Mouse (Mus musculus) fat pad, adult 2 months (tissue): ENCODE data around the gene Huwe1.

Experiments used
- DNase-seq: peaks from one replicate; pipeline ENCODE4 v3.0.0-alpha.2; 2011; ENCODE audit warnings: low read depth, low spot score; ENCODE audit errors: extremely low read depth

The Huwe1 gene

GRCm38 (mm10) chrX:151800701-151801511 is at the start of gene Huwe1:
Huwe1 (plus strand) TSS chrX:151800807.
- no peak for DNase-seq

DNA sequence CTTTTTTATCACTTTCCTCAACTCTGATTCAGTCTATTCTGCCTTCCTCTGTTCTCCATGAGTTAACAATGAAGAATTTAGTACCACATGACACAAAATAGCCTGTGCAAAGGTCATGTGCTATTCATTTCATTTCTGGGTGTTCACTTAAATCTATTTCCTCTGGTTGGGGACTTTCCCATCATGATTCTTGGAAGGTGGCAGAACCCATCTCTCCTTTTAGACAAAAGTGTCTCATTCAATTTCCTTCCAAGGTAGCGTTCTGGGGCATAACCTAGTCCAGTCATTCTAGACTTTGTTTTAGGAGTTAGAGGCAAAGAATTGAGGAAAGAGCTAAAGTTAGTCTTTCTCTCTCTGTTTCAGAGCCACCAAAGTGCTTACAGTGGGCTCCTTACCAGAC is 20.3 kb upstream of the Huwe1 start:
- no peak for DNase-seq

DNA sequence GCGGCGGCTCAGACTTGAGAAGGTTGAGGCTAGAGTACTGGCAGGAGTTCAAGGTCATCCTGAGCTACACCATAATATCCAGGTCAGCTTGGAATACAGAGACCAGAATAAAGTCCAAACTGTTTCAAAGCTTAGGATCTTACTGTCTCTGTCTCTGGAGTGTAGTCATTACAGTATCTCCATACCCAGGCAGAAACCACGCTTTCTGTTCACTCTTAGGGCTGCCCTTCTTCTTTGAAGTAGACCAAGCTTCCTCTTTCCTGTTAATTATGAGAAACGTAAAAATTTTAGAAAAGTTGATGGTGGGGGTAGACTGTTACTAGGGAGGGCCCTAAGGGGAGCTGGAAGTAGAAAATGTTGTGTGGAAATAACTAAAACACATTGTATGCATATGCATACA is 17.7 kb upstream of the Huwe1 start:
- DNase-seq, result no peak

DNA sequence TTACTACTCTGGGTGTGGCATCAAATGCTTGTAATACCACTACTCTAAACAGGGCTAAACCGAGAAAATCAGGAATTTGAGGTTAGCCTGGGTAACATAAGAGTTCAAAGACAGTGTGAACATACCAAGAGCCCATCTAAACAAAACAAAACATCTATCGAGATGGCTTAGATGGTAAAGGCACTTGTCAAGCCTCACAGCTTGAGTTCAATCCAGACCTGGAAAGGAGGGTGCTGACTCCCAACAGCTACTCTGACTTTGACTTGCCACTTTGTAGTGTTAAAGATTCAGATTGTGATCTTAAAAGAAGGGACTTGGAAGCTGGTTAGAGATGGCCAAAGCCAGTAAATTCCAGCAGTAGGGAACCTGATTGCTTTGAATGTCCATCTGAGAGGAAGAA is 7.8 kb upstream of the Huwe1 start:
- DNase-seq, result no peak

- DNase-seq, result no peak
These were observed 2.6 kb upstream of the Huwe1 start for GRCm38 (mm10) chrX:151797970-151798369.

DNA sequence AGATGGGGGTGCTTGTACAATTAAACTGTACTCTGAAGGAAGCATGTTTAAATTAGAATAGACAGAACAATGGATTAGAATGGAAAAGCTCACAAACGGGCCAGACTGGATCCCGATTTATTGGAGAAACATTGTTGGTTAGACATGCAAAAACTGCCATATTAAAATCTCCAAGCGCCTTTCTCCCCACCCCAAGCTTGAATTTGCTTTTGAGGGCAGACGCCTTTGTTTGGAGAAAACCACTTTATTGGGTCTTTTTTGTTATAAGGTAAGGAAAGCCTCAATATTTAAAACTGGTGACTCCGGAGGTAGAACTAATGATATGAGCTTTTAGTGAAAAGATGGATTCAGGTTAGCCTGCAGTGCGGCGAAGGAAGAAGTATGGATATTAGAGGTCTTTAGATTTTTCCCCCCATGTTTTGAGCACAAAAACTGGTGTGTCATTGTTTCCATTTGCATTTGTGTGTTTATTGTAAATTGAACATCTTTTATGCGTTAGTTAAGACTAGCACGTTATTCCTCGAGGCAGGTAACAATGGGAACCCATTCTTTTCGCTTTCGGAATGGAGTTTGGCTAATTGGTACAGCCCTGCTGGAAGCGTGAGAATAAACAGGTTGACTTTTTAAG is 1.8 kb downstream of the Huwe1 start:
- no peak for DNase-seq

DNA sequence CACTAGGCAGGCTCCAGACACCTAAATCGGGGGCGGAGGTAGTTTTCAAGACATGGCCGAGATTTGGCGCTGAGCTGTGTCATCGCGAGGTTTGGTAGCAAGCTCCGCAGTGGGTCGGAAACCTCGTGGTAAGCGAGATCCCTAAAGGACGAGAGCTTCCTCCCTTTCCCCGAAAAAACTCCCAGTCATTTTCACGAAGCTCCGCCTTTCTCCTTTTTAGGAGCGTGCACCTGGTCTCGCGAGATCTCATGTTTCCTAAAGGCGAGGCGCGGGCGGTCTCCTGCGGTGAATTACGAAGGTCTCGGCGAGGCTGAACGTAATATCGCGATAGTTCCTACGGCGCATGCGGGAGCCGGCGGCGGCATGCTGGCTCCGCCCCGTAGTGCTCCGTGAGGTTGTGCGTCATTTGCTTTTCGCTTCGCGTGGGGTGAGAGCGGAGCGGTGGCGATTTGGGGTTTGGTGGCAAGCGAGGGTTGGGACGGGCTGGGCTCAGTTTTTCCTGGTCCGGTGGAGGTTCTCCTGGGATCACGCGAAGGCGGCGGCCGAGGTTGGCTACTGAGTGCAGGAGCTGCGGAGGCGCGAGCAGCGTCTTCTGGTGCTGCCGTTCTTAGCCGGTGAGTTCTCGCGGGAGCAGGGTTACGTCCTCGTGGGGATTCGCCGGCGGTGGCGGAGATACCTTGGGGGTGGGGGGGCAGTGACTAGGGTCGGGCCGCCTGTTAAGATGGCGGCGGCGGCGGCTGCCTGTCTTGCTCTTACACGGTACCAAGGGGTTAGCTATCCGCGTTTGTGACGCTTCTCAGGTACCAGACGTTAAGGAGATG is 2.6 kb downstream of the Huwe1 start:
- DNase-seq, result peak; percentile 80

DNA sequence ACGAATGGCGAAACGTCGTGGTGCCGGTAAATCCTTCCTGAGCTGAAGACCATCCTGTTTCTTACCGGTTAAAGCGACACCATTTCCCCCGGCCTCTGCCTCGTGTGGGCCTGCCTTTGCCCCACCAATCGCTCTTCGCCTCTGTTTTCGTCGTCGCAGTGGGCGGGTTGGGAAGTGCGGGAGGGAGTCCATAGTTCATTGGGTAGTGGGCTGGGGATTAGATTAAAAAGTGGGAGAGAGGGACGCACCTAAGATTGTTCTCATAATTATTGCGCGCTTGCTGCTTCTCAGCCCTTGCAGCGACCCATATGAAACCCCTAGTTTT is 3.1 kb downstream of the Huwe1 start:
- DNase-seq, result no peak

- no peak for DNase-seq
These were observed 3.8 kb downstream of the Huwe1 start for GRCm38 (mm10) chrX:151804388-151804787.

DNA sequence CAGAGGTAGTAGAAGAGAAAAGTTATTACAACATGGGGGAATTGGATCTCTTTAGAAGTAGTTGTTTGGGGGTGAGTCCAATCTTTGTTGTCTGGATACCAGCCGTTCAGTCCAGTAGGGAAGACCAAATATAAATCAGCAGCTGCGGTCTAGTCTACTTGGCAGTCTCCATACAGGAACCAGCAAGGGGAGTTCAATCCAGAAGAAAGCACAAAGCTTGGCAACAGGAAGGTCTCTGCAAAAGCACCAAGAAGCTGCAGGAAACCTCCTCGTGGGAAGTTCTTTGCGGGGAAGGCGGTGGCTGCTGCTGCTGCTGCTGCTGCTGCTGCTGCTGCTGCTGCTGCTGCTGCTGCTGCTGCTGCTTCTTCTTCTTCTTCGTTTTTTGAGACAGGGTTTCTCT is 10.9 kb downstream of the Huwe1 start:
- DNase-seq, result no peak

DNA sequence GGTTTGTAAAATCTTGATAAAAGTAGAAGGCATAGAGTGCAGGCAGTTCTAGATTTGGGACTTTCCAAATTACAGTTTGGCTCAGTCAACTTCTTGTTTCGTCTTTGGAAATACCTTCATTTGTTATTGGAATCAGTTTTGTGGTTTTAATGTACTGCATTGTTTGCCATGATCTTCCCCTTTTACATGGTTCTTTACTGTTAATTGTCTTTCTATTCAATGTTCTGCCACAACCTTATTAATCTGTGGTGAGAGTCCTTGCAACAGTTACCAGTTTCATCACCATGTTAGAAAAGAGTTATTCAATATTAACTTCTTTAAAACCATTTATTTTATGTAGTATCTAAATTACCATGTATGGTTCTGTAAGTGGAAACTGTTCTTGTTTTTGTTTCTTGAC is 13.0 kb downstream of the Huwe1 start:
- DNase-seq, result no peak

DNA sequence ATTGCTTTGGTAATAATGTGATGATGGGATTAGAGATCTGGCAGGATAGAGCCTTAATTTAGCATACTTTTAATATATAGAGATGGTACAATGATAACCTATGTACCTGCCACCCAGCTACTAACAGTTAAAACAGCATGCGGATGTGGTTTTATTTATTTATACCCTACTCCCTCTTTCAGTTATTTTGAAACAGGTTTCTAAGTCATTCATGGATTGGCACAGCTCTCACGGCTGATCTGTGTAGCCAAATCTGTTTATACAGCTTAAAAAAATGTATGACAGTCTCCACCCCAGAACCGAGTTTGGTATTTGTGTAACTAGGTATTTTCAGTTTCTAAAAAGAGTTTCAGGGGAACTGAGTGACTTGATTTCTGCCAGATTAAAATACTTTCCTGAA is 17.1 kb downstream of the Huwe1 start:
- no peak for DNase-seq

GRCm38 (mm10) chrX:151828971-151829370 is 28.4 kb downstream of the Huwe1 start:
- no peak for DNase-seq

DNA sequence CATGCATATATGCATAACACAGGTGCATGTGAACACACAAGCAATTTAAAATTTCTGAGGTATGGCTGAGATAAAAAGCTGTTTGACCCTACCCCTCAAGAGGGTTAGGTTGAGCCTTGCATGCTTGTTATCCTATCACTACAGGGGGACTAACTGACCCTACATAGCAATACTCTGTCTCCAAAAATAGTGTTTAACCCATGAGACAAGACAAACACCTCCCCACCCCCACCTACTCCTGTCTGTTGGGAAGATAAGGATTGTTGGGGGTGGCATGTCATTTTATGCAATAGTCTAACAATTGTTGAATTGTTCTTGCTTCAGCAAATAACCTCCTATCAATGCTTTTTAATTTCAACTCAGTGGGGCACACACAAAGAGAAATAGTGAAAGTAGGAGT is 30.7 kb downstream of the Huwe1 start:
- no peak for DNase-seq

DNA sequence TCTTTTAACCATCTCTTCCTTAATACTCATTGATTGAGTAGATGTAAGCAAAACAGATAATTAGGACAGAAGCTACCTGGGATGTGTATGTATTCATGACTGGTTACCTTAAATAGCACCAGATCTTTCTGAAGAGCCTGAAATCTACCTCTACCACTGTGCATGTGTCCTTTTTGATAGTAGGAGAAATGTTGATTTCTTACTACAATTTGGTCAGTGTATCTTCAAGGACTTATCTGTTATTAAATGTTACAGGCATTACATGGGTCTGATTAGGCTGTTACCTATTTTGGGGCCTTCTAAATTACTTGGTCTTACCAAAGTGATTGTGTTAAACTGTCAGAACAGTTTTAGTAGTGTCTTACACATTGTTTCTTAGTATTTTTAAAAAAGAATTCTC is 32.4 kb downstream of the Huwe1 start:
- DNase-seq, result no peak

- DNase-seq, result no peak
These were observed 58.8 kb downstream of the Huwe1 start for GRCm38 (mm10) chrX:151859436-151859835.

DNA sequence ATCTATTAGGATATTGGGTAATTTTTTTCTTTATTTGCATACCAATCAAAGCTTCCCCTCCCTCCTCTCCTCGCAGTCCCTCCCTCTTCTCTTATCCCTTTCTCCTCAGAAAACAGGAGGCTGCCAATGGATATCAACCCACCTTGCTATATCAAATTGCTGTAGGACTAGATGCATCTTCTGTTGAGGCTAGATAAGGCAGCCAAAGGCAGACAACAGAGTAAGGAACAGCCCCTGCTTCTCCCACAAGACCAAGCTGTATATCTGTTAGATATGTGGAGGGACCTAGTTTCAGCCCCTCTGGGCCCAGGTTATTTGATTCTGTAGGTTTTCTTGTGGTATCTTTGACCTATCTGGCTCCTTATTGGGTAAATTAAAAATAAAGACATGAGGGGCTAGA is 110.1 kb downstream of the Huwe1 start:
- no peak for DNase-seq

DNA sequence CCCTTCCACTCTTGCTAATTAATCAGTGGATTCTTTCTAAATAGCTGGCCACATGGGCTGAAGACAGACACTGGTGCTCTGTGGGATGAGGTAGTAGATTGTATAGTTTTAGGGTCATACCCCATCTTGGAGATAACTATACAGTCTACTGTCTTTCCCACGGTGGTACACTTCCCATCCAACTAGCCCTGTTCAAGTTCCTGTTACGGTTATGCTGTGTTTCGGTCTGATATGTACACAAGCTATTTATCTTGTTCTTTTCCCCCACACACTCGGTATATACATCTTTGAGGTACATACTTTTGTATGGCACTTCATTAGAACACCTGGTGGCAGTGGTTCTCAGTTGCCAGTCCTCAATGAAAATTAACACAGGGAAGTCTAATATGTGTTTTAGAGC is 111.7 kb downstream of the Huwe1 start:
- DNase-seq, result no peak

GRCm38 (mm10) chrX:151929390-151929789 is 128.8 kb downstream of the Huwe1 start:
- no peak for DNase-seq

GRCm38 (mm10) chrX:151938852-151939251 is 138.2 kb downstream of the Huwe1 start:
- no peak for DNase-seq

DNA sequence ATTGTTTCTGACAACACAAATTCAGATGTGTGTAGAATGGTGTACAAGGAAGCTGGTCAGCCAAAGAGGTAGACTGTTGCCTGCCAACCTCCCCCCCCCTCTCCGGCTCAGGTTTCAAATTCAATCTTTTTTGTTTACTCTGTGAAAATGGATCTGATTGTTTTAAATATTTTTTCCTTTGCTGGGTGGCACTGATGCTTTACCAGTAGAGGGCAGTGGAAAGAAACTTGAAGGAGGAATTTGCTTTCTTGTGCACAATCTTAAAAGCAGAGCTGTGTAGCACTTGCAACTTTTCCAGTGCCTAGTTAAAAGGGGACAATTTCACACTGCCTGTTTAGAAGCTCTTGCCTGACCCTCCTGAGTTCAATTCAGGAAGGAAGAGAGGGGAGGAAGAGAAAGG is 146.4 kb downstream of the Huwe1 start:
- no peak for DNase-seq

GRCm38 (mm10) chrX:151947781-151948180 is 147.2 kb downstream of the Huwe1 start:
- no peak for DNase-seq
